Comparison of ENCODE assay signal across 8 mouse cellular contexts in genomic region chr4:128720110-128720509, GRCm38 (mm10). TPM values are rescaled to one million over a fixed set of nuclear protein-coding genes. Genes with fewer than 3 reads are reported as not detected.
DNase-seq lines count a peak whose midpoint lies in the region; ATAC-seq and TF ChIP-seq lines count a peak whose summit lies in the region.

No protein-coding gene starts in this region.

- H3K9ac ChIP-seq in heart, postnatal 0 days (replicated peaks; ENCODE audit: low read depth, low read length), result no peak overlapping the region

- no peak overlapping the region for H3K4me2 ChIP-seq in heart, postnatal 0 days (ENCODE audit: low read depth, low read length)

- no peak for DNase-seq in heart, postnatal 0 days (ENCODE audit: low spot score)
- DNase-seq in heart, adult 18-20 months, result no peak
- DNase-seq in adrenal gland, postnatal 25 days, result peak; percentile 74
- DNase-seq in layer of hippocampus, adult 8-10 months (ENCODE audit: low spot score in 2 of 2), result peak; percentile 64 to 73
- no peak for DNase-seq in gastrocnemius, adult 8-10 months (ENCODE audit: low spot score in 2 of 2)
- no peak for DNase-seq in gastrocnemius, postnatal 10 days

- no peaks in the 10 kb centered on the region for H3K27me3 ChIP-seq in heart, postnatal 0 days (ENCODE audit: control insufficient read depth, insufficient read depth, low read length)

- H3K36me3 ChIP-seq in heart, postnatal 0 days (replicated peaks; ENCODE audit: control insufficient read depth, insufficient read depth, low read length), result no peaks in the 10 kb centered on the region

- TF ChIP-seq EP300 in heart, postnatal 0 days (IDR thresholded peaks at IDR 0.05; ENCODE audit: low read depth), result no peak

- peaks cover 17% of the 10 kb centered on the region for H3K4me1 ChIP-seq in heart, postnatal 0 days (ENCODE audit: control insufficient read depth, insufficient read depth)

- peak; percentile 43 for ATAC-seq in heart, postnatal 0 days (ENCODE audit: insufficient read depth, low read depth)
- peak; percentile 87 to 90 for ATAC-seq in hematopoietic stem cell, adult 5-6 weeks (replicated peaks in 1 of 2; ENCODE audit: insufficient read depth in 1 of 2, low FRiP score in 2 of 2, low TSS enrichment in 1 of 2, low read depth in 1 of 2, poor library complexity in 2 of 2, severe bottlenecking in 2 of 2)
- ATAC-seq in megakaryocyte, adult 5-6 weeks (ENCODE audit: poor library complexity, severe bottlenecking), result peak; percentile 69

- H3K4me3 ChIP-seq in heart, postnatal 0 days (ENCODE audit: low read depth, low read length), result no peak overlapping the region

- WGBS in heart, postnatal 0 days, result 10% methylated on average over 5 of the region's 5 CpGs

- H3K27ac ChIP-seq in heart, postnatal 0 days (ENCODE audit: low read depth), result peak overlapping the region; percentile 11; the same call in 1 of the 2 replicates

- peak; percentile 22 for TF ChIP-seq CTCF in heart, postnatal 0 days (IDR thresholded peaks at IDR 0.05; ENCODE audit: low read depth)

- H3K9me3 ChIP-seq in heart, postnatal 0 days (replicated peaks; ENCODE audit: control insufficient read depth, low read length), result no peaks in the 10 kb centered on the region

RNA-seq across cellular contexts. Expression of gene A3galt2, which starts 35.1 kb away (rescaled TPM):
- not detected in 2 replicates for total RNA-seq in heart, postnatal 0 days (2014; rRNA removed; ENCODE audit: low replicate concordance)
- 0.03 TPM in 1 of 2 replicates, not detected in the other for polyA plus RNA-seq in heart, postnatal 0 days (2015; fragmentation: Nextera tagmentation; extraction: Ambion mirVana)
- under 1 TPM; 0.13 to 0.32 TPM for total RNA-seq in heart, adult 18-20 months (2021)
- 0.27 TPM in 1 of 2 replicates, not detected in the other for total RNA-seq in adrenal gland, postnatal 25 days (2021)
- total RNA-seq in hematopoietic stem cell, adult 5-6 weeks (2017), result not detected in 2 replicates
- under 1 TPM; 0.13 to 0.53 (median 0.22) TPM for total RNA-seq in layer of hippocampus, adult 8-10 months (2022)
- total RNA-seq in megakaryocyte, adult 5-6 weeks (2015), result 0.09 and 0.21 TPM in 2 replicates
- 0.11 TPM in 1 of 2 replicates, not detected in the other for total RNA-seq in megakaryocyte, adult 5-6 weeks (2017)
- total RNA-seq in gastrocnemius, adult 8-10 months (2022), result not detected
- under 1 TPM in 1 of 2 experiments, not detected in 1; 0.12 TPM for total RNA-seq in gastrocnemius, postnatal 10 days (2021)

Comparison
In these comparisons a context has a peak if more than half of its experiments do, and no peak if none do; other contexts are left out.
1. DNase-seq: peak in adrenal gland, postnatal 25 days (single experiment) and layer of hippocampus, adult 8-10 months (2 of 2); none in heart, postnatal 0 days (single experiment), heart, adult 18-20 months (0 of 2), gastrocnemius, adult 8-10 months (0 of 2) and gastrocnemius, postnatal 10 days (single experiment).
2. Peak in every context shown above with its lines, with median percentiles within 50 percentile points of each other: ATAC-seq.